Mouse (Mus musculus): Measurements from ENCODE around the gene St14. TPM values are rescaled to one million over a fixed set of nuclear protein-coding genes. Genes with fewer than 3 reads are reported as not detected.

The St14 gene
- polyA plus RNA-seq, 1 experiment from 2014 or later: 58.3 TPM

- no peaks in the 10 kb centered on the region for H3K27me3 ChIP-seq (ENCODE audit: control insufficient read depth, insufficient read depth, low read depth, low read length)
- WGBS: 53% methylated on average over 1 of the region's 1 CpGs
- H3K36me3 ChIP-seq (ENCODE audit: control insufficient read depth, insufficient read depth, low read length): peaks cover 56% of the 10 kb centered on the region
- no peaks in the 10 kb centered on the region for H3K4me1 ChIP-seq (replicated peaks; ENCODE audit: control insufficient read depth, insufficient read depth, low read length)
- no peak overlapping the region for H3K4me2 ChIP-seq (ENCODE audit: low read depth, low read length)
- H3K27ac ChIP-seq (ENCODE audit: low read length): no peak overlapping the region
- H3K9ac ChIP-seq (ENCODE audit: low read length): no peak overlapping the region
- no peak overlapping the region for H3K4me3 ChIP-seq (ENCODE audit: low read length)
- ATAC-seq (ENCODE audit: low read depth): no peak
- no peaks in the 10 kb centered on the region for H3K9me3 ChIP-seq (ENCODE audit: control insufficient read depth, low read length)
Measured at GRCm38 (mm10) chr9:31162911-31163310, 31.3 kb upstream of the St14 start.

- Histone ChIP-seq H3K4me2 (ENCODE audit: low read depth, low read length) (no peak overlapping the region), H3K27me3 (ENCODE audit: control insufficient read depth, insufficient read depth, low read depth, low read length) (no peaks in the 10 kb centered on the region), H3K9me3 (ENCODE audit: control insufficient read depth, low read length) (no peaks in the 10 kb centered on the region), H3K4me3 (ENCODE audit: low read length) (no peak overlapping the region), H3K9ac (ENCODE audit: low read length) (no peak overlapping the region), H3K27ac (ENCODE audit: low read length) (no peak overlapping the region), H3K36me3 (ENCODE audit: control insufficient read depth, insufficient read depth, low read length) (peaks cover 71% of the 10 kb centered on the region), H3K4me1 (replicated peaks; ENCODE audit: control insufficient read depth, insufficient read depth, low read length) (no peaks in the 10 kb centered on the region)
- no peak for ATAC-seq (ENCODE audit: low read depth)
- WGBS: 70% methylated on average over 4 of the region's 4 CpGs
Measured at GRCm38 (mm10) chr9:31159910-31160309, 28.3 kb upstream of the St14 start.

GRCm38 (mm10) chr9:31156594-31156993 is 24.9 kb upstream of the St14 start:
- Histone ChIP-seq H3K36me3 (ENCODE audit: control insufficient read depth, insufficient read depth, low read length) (peaks cover 61% of the 10 kb centered on the region), H3K27me3 (ENCODE audit: control insufficient read depth, insufficient read depth, low read depth, low read length) (no peaks in the 10 kb centered on the region), H3K4me3 (ENCODE audit: low read length) (no peak overlapping the region), H3K27ac (ENCODE audit: low read length) (no peak overlapping the region), H3K4me1 (replicated peaks; ENCODE audit: control insufficient read depth, insufficient read depth, low read length) (no peaks in the 10 kb centered on the region), H3K9me3 (ENCODE audit: control insufficient read depth, low read length) (no peaks in the 10 kb centered on the region), H3K9ac (ENCODE audit: low read length) (no peak overlapping the region), H3K4me2 (ENCODE audit: low read depth, low read length) (no peak overlapping the region)
- ATAC-seq (ENCODE audit: low read depth): no peak
- 77% methylated on average over 8 of the region's 8 CpGs for WGBS

GRCm38 (mm10) chr9:31151050-31151449 is 19.4 kb upstream of the St14 start:
- Histone ChIP-seq H3K36me3 (ENCODE audit: control insufficient read depth, insufficient read depth, low read length) (peaks cover 30% of the 10 kb centered on the region), H3K9me3 (ENCODE audit: control insufficient read depth, low read length) (no peaks in the 10 kb centered on the region), H3K4me1 (replicated peaks; ENCODE audit: control insufficient read depth, insufficient read depth, low read length) (no peaks in the 10 kb centered on the region), H3K4me3 (ENCODE audit: low read length) (no peak overlapping the region), H3K9ac (ENCODE audit: low read length) (no peak overlapping the region), H3K27me3 (ENCODE audit: control insufficient read depth, insufficient read depth, low read depth, low read length) (no peaks in the 10 kb centered on the region), H3K27ac (ENCODE audit: low read length) (no peak overlapping the region), H3K4me2 (ENCODE audit: low read depth, low read length) (no peak overlapping the region)
- ATAC-seq (ENCODE audit: low read depth): peak; percentile 20; the same call in 1 of the 2 replicates
- 68% methylated on average over 2 of the region's 2 CpGs for WGBS

GRCm38 (mm10) chr9:31148135-31148534 is 16.5 kb upstream of the St14 start:
- H3K9me3 ChIP-seq (ENCODE audit: control insufficient read depth, low read length): no peaks in the 10 kb centered on the region
- no peak overlapping the region for H3K4me3 ChIP-seq (ENCODE audit: low read length)
- no peak for ATAC-seq (ENCODE audit: low read depth)
- H3K9ac ChIP-seq (ENCODE audit: low read length): no peak overlapping the region
- H3K4me2 ChIP-seq (ENCODE audit: low read depth, low read length): no peak overlapping the region
- H3K4me1 ChIP-seq (replicated peaks; ENCODE audit: control insufficient read depth, insufficient read depth, low read length): no peaks in the 10 kb centered on the region
- no peaks in the 10 kb centered on the region for H3K27me3 ChIP-seq (ENCODE audit: control insufficient read depth, insufficient read depth, low read depth, low read length)
- peaks cover 18% of the 10 kb centered on the region for H3K36me3 ChIP-seq (ENCODE audit: control insufficient read depth, insufficient read depth, low read length)
- H3K27ac ChIP-seq (ENCODE audit: low read length): no peak overlapping the region
- WGBS: 73% methylated on average over 7 of the region's 7 CpGs

GRCm38 (mm10) chr9:31145272-31145925 is 13.7 kb upstream of the St14 start:
- no peak overlapping the region for H3K9ac ChIP-seq (ENCODE audit: low read length)
- H3K27ac ChIP-seq (ENCODE audit: low read length): no peak overlapping the region
- peaks cover 7% of the 10 kb centered on the region for H3K36me3 ChIP-seq (ENCODE audit: control insufficient read depth, insufficient read depth, low read length)
- H3K27me3 ChIP-seq (ENCODE audit: control insufficient read depth, insufficient read depth, low read depth, low read length): no peaks in the 10 kb centered on the region
- no peak overlapping the region for H3K4me3 ChIP-seq (ENCODE audit: low read length)
- no peak for ATAC-seq (ENCODE audit: low read depth)
- H3K4me1 ChIP-seq (replicated peaks; ENCODE audit: control insufficient read depth, insufficient read depth, low read length): no peaks in the 10 kb centered on the region
- WGBS: 71% methylated on average over 7 of the region's 7 CpGs
- no peaks in the 10 kb centered on the region for H3K9me3 ChIP-seq (ENCODE audit: control insufficient read depth, low read length)
- H3K4me2 ChIP-seq (ENCODE audit: low read depth, low read length): no peak overlapping the region

GRCm38 (mm10) chr9:31142924-31143323 is 11.3 kb upstream of the St14 start:
- Histone ChIP-seq H3K27ac (ENCODE audit: low read length) (no peak overlapping the region), H3K36me3 (ENCODE audit: control insufficient read depth, insufficient read depth, low read length) (no peaks in the 10 kb centered on the region), H3K27me3 (ENCODE audit: control insufficient read depth, insufficient read depth, low read depth, low read length) (no peaks in the 10 kb centered on the region), H3K9ac (ENCODE audit: low read length) (no peak overlapping the region), H3K4me1 (replicated peaks; ENCODE audit: control insufficient read depth, insufficient read depth, low read length) (no peaks in the 10 kb centered on the region), H3K9me3 (ENCODE audit: control insufficient read depth, low read length) (no peaks in the 10 kb centered on the region), H3K4me2 (ENCODE audit: low read depth, low read length) (no peak overlapping the region), H3K4me3 (ENCODE audit: low read length) (no peak overlapping the region)
- no peak for ATAC-seq (ENCODE audit: low read depth)
- WGBS: 79% methylated on average over 1 of the region's 1 CpGs

GRCm38 (mm10) chr9:31133131-31133530 is 1.5 kb upstream of the St14 start:
- H3K9ac ChIP-seq (ENCODE audit: low read length): no peak overlapping the region
- H3K27me3 ChIP-seq (ENCODE audit: control insufficient read depth, insufficient read depth, low read depth, low read length): peaks cover 36% of the 10 kb centered on the region
- H3K4me3 ChIP-seq (ENCODE audit: low read length): no peak overlapping the region
- H3K9me3 ChIP-seq (ENCODE audit: control insufficient read depth, low read length): no peaks in the 10 kb centered on the region
- H3K4me2 ChIP-seq (ENCODE audit: low read depth, low read length): no peak overlapping the region
- H3K36me3 ChIP-seq (ENCODE audit: control insufficient read depth, insufficient read depth, low read length): no peaks in the 10 kb centered on the region
- H3K27ac ChIP-seq (ENCODE audit: low read length): no peak overlapping the region
- H3K4me1 ChIP-seq (replicated peaks; ENCODE audit: control insufficient read depth, insufficient read depth, low read length): peaks cover 15% of the 10 kb centered on the region
- no peak for ATAC-seq (ENCODE audit: low read depth)
- WGBS: 77% methylated on average over 5 of the region's 5 CpGs

GRCm38 (mm10) chr9:31130357-31131204 is 1.1 kb downstream of the St14 start:
- H3K4me2 ChIP-seq (ENCODE audit: low read depth, low read length): peak overlapping the region; percentile 75
- H3K4me1 ChIP-seq (replicated peaks; ENCODE audit: control insufficient read depth, insufficient read depth, low read length): peaks cover 15% of the 10 kb centered on the region
- peak overlapping the region; percentile 74 for H3K9ac ChIP-seq (ENCODE audit: low read length)
- peaks cover 36% of the 10 kb centered on the region for H3K27me3 ChIP-seq (ENCODE audit: control insufficient read depth, insufficient read depth, low read depth, low read length)
- no peak overlapping the region for H3K27ac ChIP-seq (ENCODE audit: low read length)
- peak overlapping the region; percentile 61 for H3K4me3 ChIP-seq (ENCODE audit: low read length)
- no peaks in the 10 kb centered on the region for H3K36me3 ChIP-seq (ENCODE audit: control insufficient read depth, insufficient read depth, low read length)
- 6% methylated on average over 26 of the region's 26 CpGs for WGBS
- peak; percentile 15 for ATAC-seq (ENCODE audit: low read depth)
- H3K9me3 ChIP-seq (ENCODE audit: control insufficient read depth, low read length): no peaks in the 10 kb centered on the region

All from lung, embryonic 16.5 days (tissue).